Mouse (Mus musculus): ENCODE data around the gene Sgk1.
A peak's percentile ranks its signal among the peaks of the same experiment; 100 is the strongest.

Gene Sgk1

GRCm38 (mm10) chr10:21882184-21883081 lies at the start of gene Sgk1:
Gene Sgk1, plus strand, starts transcription at chr10:21882184.
- peak; percentile 45 for DNase-seq

- DNase-seq, result no peak
Measured at GRCm38 (mm10) chr10:21832282-21832681, 49.7 kb upstream of the Sgk1 start.

GRCm38 (mm10) chr10:21833757-21834156 lies 48.2 kb upstream of the Sgk1 start:
- DNase-seq, result no peak

- DNase-seq, result no peak
Measured at GRCm38 (mm10) chr10:21835077-21835476, 46.9 kb upstream of the Sgk1 start.

GRCm38 (mm10) chr10:21839248-21840155 lies 42.5 kb upstream of the Sgk1 start:
- DNase-seq, result no peak

GRCm38 (mm10) chr10:21843326-21843725 lies 38.7 kb upstream of the Sgk1 start:
- no peak for DNase-seq

GRCm38 (mm10) chr10:21843861-21844260 lies 38.1 kb upstream of the Sgk1 start:
- no peak for DNase-seq

- no peak for DNase-seq
Measured at GRCm38 (mm10) chr10:21844391-21844790, 37.6 kb upstream of the Sgk1 start.

- DNase-seq, result no peak
Measured at GRCm38 (mm10) chr10:21845601-21846282, 36.2 kb upstream of the Sgk1 start.

- DNase-seq, result no peak
Measured at GRCm38 (mm10) chr10:21846366-21846765, 35.6 kb upstream of the Sgk1 start.

- no peak for DNase-seq
Measured at GRCm38 (mm10) chr10:21847026-21847820, 34.8 kb upstream of the Sgk1 start.

GRCm38 (mm10) chr10:21847931-21848670 lies 33.9 kb upstream of the Sgk1 start:
- no peak for DNase-seq

- no peak for DNase-seq
Measured at GRCm38 (mm10) chr10:21849251-21849650, 32.7 kb upstream of the Sgk1 start.

- no peak for DNase-seq
Measured at GRCm38 (mm10) chr10:21850330-21850729, 31.7 kb upstream of the Sgk1 start.

GRCm38 (mm10) chr10:21853122-21853521 lies 28.9 kb upstream of the Sgk1 start:
- DNase-seq, result no peak

GRCm38 (mm10) chr10:21853566-21854328 lies 28.2 kb upstream of the Sgk1 start:
- DNase-seq, result peak; percentile 29

GRCm38 (mm10) chr10:21855338-21855737 lies 26.6 kb upstream of the Sgk1 start:
- DNase-seq, result no peak

GRCm38 (mm10) chr10:21857676-21858075 lies 24.3 kb upstream of the Sgk1 start:
- DNase-seq, result peak; percentile 72

- DNase-seq, result no peak
Measured at GRCm38 (mm10) chr10:21858437-21858974, 23.5 kb upstream of the Sgk1 start.

- DNase-seq, result no peak
Measured at GRCm38 (mm10) chr10:21866504-21866903, 15.5 kb upstream of the Sgk1 start.
